Mouse (Mus musculus) stomach, embryonic 14.5 days (tissue): ENCODE data around the gene Rarb. TPM values are rescaled to one million over a fixed set of nuclear protein-coding genes. Genes with fewer than 3 reads are reported as not detected.
"Not testable (repeated sequence)": the region's sequence is repeated elsewhere in the genome, so short reads cannot be mapped to it uniquely, and the experiment has no call there.

Experiments used
- ATAC-seq: fragments of 200-750 bp; cut with Nextera tagmentation; 2 replicates; pipeline ENCODE4 v1.8.0; 2017; ENCODE audit warnings: low read depth, moderate TSS enrichment; ENCODE audit not compliant: insufficient number of reproducible peaks, insufficient read depth, low FRiP score
- H3K27ac ChIP-seq: fragments of 300-500 bp; sonication (generic); 2 replicates; pipeline ENCODE4 v1.5.1; 2014; ENCODE audit warnings: mild to moderate bottlenecking, low read length, moderate library complexity, mixed read lengths
- H3K27me3 ChIP-seq: fragments of 300-500 bp; sonication (generic); 2 replicates; pipeline ENCODE4 v1.6.1; 2014; ENCODE audit warnings: low read length, control low read depth, mixed read lengths; ENCODE audit not compliant: control insufficient read depth, insufficient read depth
- H3K36me3 ChIP-seq: fragments of 300-500 bp; sonication (generic); 2 replicates; pipeline ENCODE4 v1.6.1; 2014; ENCODE audit warnings: mild to moderate bottlenecking, control low read depth, low read length, moderate library complexity, mixed read lengths; ENCODE audit not compliant: control insufficient read depth, insufficient read depth
- H3K4me1 ChIP-seq: fragments of 300-500 bp; sonication (generic); 2 replicates; pipeline ENCODE4 v1.6.1; 2014; ENCODE audit warnings: low read length, control low read depth, mixed read lengths; ENCODE audit not compliant: control insufficient read depth, insufficient read depth
- H3K4me2 ChIP-seq: fragments of 300-500 bp; sonication (generic); replicated peaks from 2 replicates; pipeline ENCODE4 v1.6.1; 2014; ENCODE audit warnings: low read depth, low read length, control low read depth
- H3K4me3 ChIP-seq: fragments of 300-500 bp; sonication (generic); 2 replicates; pipeline ENCODE4 v1.5.1; 2014; ENCODE audit warnings: low read depth, low read length, control low read depth
- H3K9ac ChIP-seq: fragments of 300-500 bp; sonication (generic); replicated peaks from 2 replicates; pipeline ENCODE4 v1.6.1; 2014; ENCODE audit warnings: low read depth, mild to moderate bottlenecking, control low read depth, low read length, moderate library complexity, mixed read lengths
- H3K9me3 ChIP-seq: fragments of 300-500 bp; sonication (generic); 2 replicates; pipeline ENCODE4 v1.6.1; 2016; ENCODE audit warnings: low read depth, low read length, control low read depth; ENCODE audit not compliant: control insufficient read depth
- WGBS: fragments of 180-500 bp; shearing (Covaris S2); extraction: QIAGEN DNeasy Blood & Tissue Kit; methylation state at CpG from one replicate; pipeline ENCODE4 v1.1.7; 2014; 5-methylcytosine and 5-hydroxymethylcytosine counted together
- polyA plus RNA-seq: library from polyadenylated mRNA; unstranded; fragments of >200 nt; fragmentation: Nextera tagmentation; extraction: Ambion mirVana; gene quantifications from 2 replicates; pipeline ENCODE4 v1.2.1, GENCODE M21; 2014

Gene Rarb
- polyA plus RNA-seq, 1 experiment from 2014 or later = 48.5 TPM

- peak; percentile 84; the same call in 1 of the 2 replicates for ATAC-seq
- Histone ChIP-seq H3K4me1 (peaks cover 4% of the 10 kb centered on the region; the same call in 1 of the 2 replicates), H3K36me3 (no peaks in the 10 kb centered on the region), H3K9me3 (no peaks in the 10 kb centered on the region), H3K9ac (no peak overlapping the region), H3K27ac (peak overlapping the region; percentile 21; the same call in 1 of the 2 replicates), H3K4me2 (no peak overlapping the region), H3K4me3 (no peak overlapping the region), H3K27me3 (no peaks in the 10 kb centered on the region)
- WGBS = 47% methylated on average over 5 of the region's 5 CpGs
Measured at GRCm38 (mm10) chr14:16781942-16782541, 36.9 kb downstream of the Rarb start.

- WGBS = 20% methylated on average over 2 of the region's 2 CpGs
- H3K9me3 ChIP-seq = no peaks in the 10 kb centered on the region
- peak; percentile 72; the same call in 1 of the 2 replicates for ATAC-seq
- H3K27me3 ChIP-seq = no peaks in the 10 kb centered on the region
- H3K27ac ChIP-seq = peak overlapping the region; percentile 61; the same call in 1 of the 2 replicates
- no peak overlapping the region for H3K4me3 ChIP-seq
- H3K36me3 ChIP-seq = no peaks in the 10 kb centered on the region
- no peak overlapping the region for H3K4me2 ChIP-seq
- H3K9ac ChIP-seq = no peak overlapping the region
- peaks cover 9% of the 10 kb centered on the region; the same call in 1 of the 2 replicates for H3K4me1 ChIP-seq
Measured at GRCm38 (mm10) chr14:16776723-16777381, 42.1 kb downstream of the Rarb start.

GRCm38 (mm10) chr14:16772927-16773326 lies 46.0 kb downstream of the Rarb start:
- no peaks in the 10 kb centered on the region for H3K9me3 ChIP-seq
- 67% methylated on average over 3 of the region's 3 CpGs for WGBS
- H3K9ac ChIP-seq = no peak overlapping the region
- H3K27me3 ChIP-seq = no peaks in the 10 kb centered on the region
- no peak overlapping the region for H3K4me2 ChIP-seq
- no peaks in the 10 kb centered on the region for H3K36me3 ChIP-seq
- no peak for ATAC-seq
- no peak overlapping the region for H3K27ac ChIP-seq
- no peak overlapping the region for H3K4me3 ChIP-seq
- H3K4me1 ChIP-seq = peaks cover 9% of the 10 kb centered on the region; the same call in 1 of the 2 replicates

DNA sequence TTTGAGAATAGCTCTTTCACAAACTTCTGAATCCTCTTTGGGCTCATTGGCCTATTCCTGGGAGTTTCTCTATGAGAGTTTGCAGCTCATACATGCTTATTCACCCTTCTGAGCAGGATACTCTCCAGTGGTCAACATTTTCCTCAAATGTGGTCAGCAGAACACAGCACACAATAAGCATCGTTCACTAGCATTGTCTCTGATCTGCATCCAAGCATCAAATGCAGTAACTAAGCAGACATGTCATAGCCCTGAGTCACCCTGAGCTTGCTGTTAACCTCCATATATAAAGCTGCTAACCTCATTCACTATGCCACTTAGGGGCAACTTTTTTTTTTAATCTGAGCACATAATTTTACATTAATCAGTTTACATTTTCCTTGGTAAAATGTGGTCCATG lies 53.1 kb downstream of the Rarb start:
- Histone ChIP-seq H3K27me3 (no peaks in the 10 kb centered on the region), H3K27ac (no peak overlapping the region), H3K4me2 (no peak overlapping the region), H3K36me3 (no peaks in the 10 kb centered on the region), H3K4me1 (no peaks in the 10 kb centered on the region), H3K9ac (no peak overlapping the region), H3K9me3 (no peaks in the 10 kb centered on the region), H3K4me3 (no peak overlapping the region)
- 87% methylated on average over 1 of the region's 1 CpGs for WGBS
- ATAC-seq = no peak

- no peak overlapping the region for H3K9ac ChIP-seq
- no peak overlapping the region for H3K4me2 ChIP-seq
- H3K9me3 ChIP-seq = no peaks in the 10 kb centered on the region
- H3K36me3 ChIP-seq = no peaks in the 10 kb centered on the region
- no peaks in the 10 kb centered on the region for H3K27me3 ChIP-seq
- H3K4me1 ChIP-seq = no peaks in the 10 kb centered on the region
- H3K27ac ChIP-seq = no peak overlapping the region
- ATAC-seq = no peak
- no peak overlapping the region for H3K4me3 ChIP-seq
Measured at GRCm38 (mm10) chr14:16762773-16763172, 56.2 kb downstream of the Rarb start.

GRCm38 (mm10) chr14:16758773-16759434 lies 60.1 kb downstream of the Rarb start:
- Histone ChIP-seq H3K36me3 (no peaks in the 10 kb centered on the region), H3K9ac (no peak overlapping the region), H3K4me2 (no peak overlapping the region), H3K4me1 (no peaks in the 10 kb centered on the region), H3K27me3 (no peaks in the 10 kb centered on the region), H3K27ac (no peak overlapping the region), H3K4me3 (no peak overlapping the region), H3K9me3 (0 out of 2 replicates have a peak, but pooled peaks cover 3% of the 10 kb centered on the region)
- ATAC-seq = no peak
- 55% methylated on average over 6 of the region's 6 CpGs for WGBS

DNA sequence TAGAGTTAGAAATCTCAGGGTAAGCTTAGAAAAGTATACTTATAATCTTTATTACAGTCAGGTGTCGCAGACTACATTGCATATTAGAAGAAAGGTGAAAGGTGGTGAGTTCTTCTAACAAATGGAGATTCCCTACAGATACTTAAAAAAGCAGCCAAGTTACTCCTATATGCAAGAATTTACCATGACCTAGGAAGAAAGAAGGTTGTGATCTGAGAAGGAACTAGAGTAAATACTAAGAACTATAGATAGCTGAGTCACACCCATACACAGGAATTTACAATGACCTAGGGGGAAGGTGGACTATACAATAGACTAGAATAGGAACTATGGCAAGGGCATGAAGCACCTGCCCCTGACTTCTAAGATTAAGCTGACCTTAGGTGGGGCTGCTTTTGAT lies 63.4 kb downstream of the Rarb start:
- not testable (repeated sequence) for H3K4me1 ChIP-seq, H3K36me3 ChIP-seq, H3K9ac ChIP-seq, H3K27ac ChIP-seq, H3K27me3 ChIP-seq, H3K9me3 ChIP-seq, H3K4me3 ChIP-seq, H3K4me2 ChIP-seq, ATAC-seq
- 82% methylated on average over 1 of the region's 1 CpGs for WGBS

GRCm38 (mm10) chr14:16752648-16753047 lies 66.3 kb downstream of the Rarb start:
- no peak for ATAC-seq
- Histone ChIP-seq H3K4me2 (no peak overlapping the region), H3K27ac (no peak overlapping the region), H3K4me1 (no peaks in the 10 kb centered on the region), H3K9ac (no peak overlapping the region), H3K27me3 (no peaks in the 10 kb centered on the region), H3K36me3 (no peaks in the 10 kb centered on the region), H3K4me3 (no peak overlapping the region), H3K9me3 (0 out of 2 replicates have a peak, but pooled peaks cover 3% of the 10 kb centered on the region)
- 79% methylated on average over 1 of the region's 1 CpGs for WGBS
